Mouse (Mus musculus) heart, postnatal 0 days (tissue): ENCODE measurements at regions not wholly inside any gene's neighbourhood (a gene's known extent, or its start where the extent isn't known, plus 50 kb on each side); places are given as distances from the start of the nearest gene placed in this dataset.
A peak's percentile ranks its signal among the peaks of the same experiment; 100 is the strongest.

ENCODE experiments used
- CTCF ChIP-seq: IDR thresholded peaks from 2 replicates; pipeline ENCODE4 v1.5.1; 2016; ENCODE audit warnings: antibody characterized with exemption, control low read depth, low read depth
- EP300 ChIP-seq: IDR thresholded peaks from 2 replicates; pipeline ENCODE4 v1.6.1; 2016; ENCODE audit warnings: antibody characterized with exemption, low read depth

DNA sequence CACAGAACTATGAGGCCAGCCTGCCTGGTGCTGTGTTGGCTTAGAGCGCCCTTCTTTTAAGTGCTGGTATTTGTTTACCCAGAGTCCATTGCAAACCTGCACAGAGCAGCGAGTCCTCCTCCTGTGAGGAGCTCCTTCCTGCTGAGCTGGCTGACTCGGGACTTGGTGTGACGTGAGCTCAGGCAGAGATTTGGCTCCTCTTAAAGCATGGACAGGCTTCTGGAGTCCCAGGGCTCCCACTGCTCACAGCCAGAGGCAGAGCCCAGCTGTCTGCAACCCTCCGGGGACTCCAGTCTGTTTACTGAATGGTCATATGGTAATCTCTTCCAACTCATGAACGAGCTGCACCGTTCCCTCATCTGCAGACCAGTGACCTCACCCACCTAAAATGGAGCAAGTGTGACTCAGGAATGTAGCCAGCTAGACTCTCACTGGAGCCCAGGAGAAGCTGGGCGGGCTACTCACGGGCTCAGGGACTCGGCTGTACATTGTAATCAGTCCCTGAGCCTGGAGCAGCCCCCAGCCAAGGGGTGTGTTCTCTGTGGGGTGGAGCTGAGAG, 715.6 kb upstream of the Car8 start:
- TF ChIP-seq EP300: no peak
- peak; percentile 2; the same call in 1 of the 2 replicates for TF ChIP-seq CTCF
